Mouse (Mus musculus): ENCODE data around the gene B230104I21Rik. TPM values are rescaled to one million over a fixed set of nuclear protein-coding genes. Genes with fewer than 3 reads are reported as not detected.

The B230104I21Rik gene
- not detected in 2 replicates for polyA plus RNA-seq (2014; fragmentation: Nextera tagmentation; extraction: Ambion mirVana)

DNA sequence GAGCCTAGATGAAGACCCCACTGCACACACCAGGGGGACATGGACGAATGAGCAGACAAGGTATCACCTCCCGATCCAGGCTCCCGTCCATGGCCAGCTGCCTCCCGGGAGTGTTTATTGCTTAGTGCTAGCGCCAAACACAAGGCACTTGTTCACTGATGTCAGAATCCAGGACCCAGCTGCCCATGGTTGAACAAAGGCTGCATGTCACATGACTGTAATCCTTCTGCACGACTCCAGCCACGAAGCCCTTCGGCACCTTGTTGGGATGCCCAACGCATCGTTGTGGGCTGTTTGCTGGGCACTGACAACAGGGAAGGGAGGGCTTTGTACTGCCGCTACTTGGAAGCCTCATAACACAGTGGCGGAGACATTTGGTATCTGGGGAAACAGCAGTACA lies at the start of gene B230104I21Rik:
B230104I21Rik (plus strand) TSS at position 367 of the 400 bp plus-strand sequence.
- H3K4me3 ChIP-seq (ENCODE audit: low read depth, low read length) = no peak within 1 kb of the TSS
- no peaks in the 10 kb centered on the region for H3K27me3 ChIP-seq (replicated peaks; ENCODE audit: control insufficient read depth, insufficient read depth, low read length)
- peak within 1 kb of the TSS; percentile 13; the same call in 1 of the 2 replicates for H3K9ac ChIP-seq (ENCODE audit: low read length)
- peak within 1 kb of the TSS; percentile 6; the same call in 1 of the 2 replicates for H3K27ac ChIP-seq (ENCODE audit: low read depth, low read length)
- WGBS = 37% methylated on average over 12 of the region's 12 CpGs
- peaks cover 13% of the 10 kb centered on the region; the same call in 1 of the 2 replicates for H3K4me1 ChIP-seq (ENCODE audit: control insufficient read depth, insufficient read depth, low read length)
- ATAC-seq = peak; percentile 72
- peaks cover 23% of the 10 kb centered on the region; the same call in 1 of the 2 replicates for H3K36me3 ChIP-seq (ENCODE audit: control insufficient read depth, insufficient read depth, low read length)
- peak within 1 kb of the TSS; percentile 18; the same call in 1 of the 2 replicates for H3K4me2 ChIP-seq (ENCODE audit: low read length)
- H3K9me3 ChIP-seq (replicated peaks; ENCODE audit: control insufficient read depth, low read length) = no peaks in the 10 kb centered on the region
- peak; percentile 66 for DNase-seq (ENCODE audit: low spot score)

DNA sequence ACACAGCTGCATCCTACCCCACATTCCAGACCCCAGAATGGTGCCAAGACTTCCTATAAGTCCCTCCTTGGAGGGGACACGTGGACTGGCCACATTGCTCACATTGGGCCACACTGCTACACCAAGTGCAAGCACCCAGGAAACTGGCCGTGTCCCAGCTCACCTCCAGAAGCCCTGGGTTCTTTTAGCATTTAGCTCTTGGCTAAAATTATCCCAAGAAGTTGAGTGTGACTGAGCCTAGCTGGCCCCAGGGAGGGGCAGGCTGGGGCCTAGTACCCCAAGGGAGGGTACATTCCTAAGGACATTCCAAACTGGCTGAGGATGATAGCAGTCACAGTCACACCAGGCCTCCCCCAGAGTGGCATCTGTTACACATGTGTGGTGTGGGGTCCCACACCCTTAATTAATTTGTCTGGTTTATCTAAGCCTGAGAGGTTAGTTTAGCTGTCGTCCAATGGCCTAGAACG lies 42.2 kb upstream of the B230104I21Rik start:
- Histone ChIP-seq H3K9ac (ENCODE audit: low read length) (no peak overlapping the region), H3K27me3 (replicated peaks; ENCODE audit: control insufficient read depth, insufficient read depth, low read length) (no peaks in the 10 kb centered on the region; the same call in 1 of the 2 replicates), H3K36me3 (ENCODE audit: control insufficient read depth, insufficient read depth, low read length) (no peaks in the 10 kb centered on the region), H3K9me3 (replicated peaks; ENCODE audit: control insufficient read depth, low read length) (no peaks in the 10 kb centered on the region), H3K4me1 (ENCODE audit: control insufficient read depth, insufficient read depth, low read length) (no peaks in the 10 kb centered on the region), H3K4me3 (ENCODE audit: low read depth, low read length) (no peak overlapping the region), H3K27ac (ENCODE audit: low read depth, low read length) (no peak overlapping the region), H3K4me2 (ENCODE audit: low read length) (no peak overlapping the region)
- DNase-seq (ENCODE audit: low spot score) = no peak
- 63% methylated on average over 4 of the region's 4 CpGs for WGBS
- ATAC-seq = no peak

DNA sequence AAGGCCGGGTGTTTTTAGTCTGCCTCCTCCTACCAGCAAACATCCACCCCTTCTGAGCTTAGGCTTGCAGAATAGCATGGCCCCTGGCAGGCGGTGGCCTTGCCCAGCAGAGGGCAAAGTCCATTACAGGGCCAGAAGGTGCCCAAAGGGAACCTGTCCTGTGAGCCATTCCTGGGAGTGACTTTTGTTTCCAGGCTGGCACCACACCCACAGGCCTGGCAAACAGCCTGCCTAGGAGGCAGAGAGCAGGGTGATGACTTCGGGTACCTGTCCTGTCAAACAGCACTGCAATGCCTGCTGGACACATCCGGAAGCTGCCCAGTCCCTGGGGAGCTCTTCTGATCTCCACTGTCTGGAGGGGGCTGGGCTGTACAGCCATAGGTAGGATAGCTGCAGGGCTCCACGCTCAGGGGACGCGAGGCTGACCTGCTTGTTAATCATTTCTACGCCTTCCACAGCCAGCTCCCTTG lies 41.6 kb upstream of the B230104I21Rik start:
- Histone ChIP-seq H3K4me3 (ENCODE audit: low read depth, low read length) (no peak overlapping the region), H3K9ac (ENCODE audit: low read length) (no peak overlapping the region), H3K27ac (ENCODE audit: low read depth, low read length) (no peak overlapping the region), H3K4me2 (ENCODE audit: low read length) (no peak overlapping the region), H3K9me3 (replicated peaks; ENCODE audit: control insufficient read depth, low read length) (no peaks in the 10 kb centered on the region), H3K27me3 (replicated peaks; ENCODE audit: control insufficient read depth, insufficient read depth, low read length) (peaks cover 5% of the 10 kb centered on the region), H3K4me1 (ENCODE audit: control insufficient read depth, insufficient read depth, low read length) (no peaks in the 10 kb centered on the region), H3K36me3 (ENCODE audit: control insufficient read depth, insufficient read depth, low read length) (no peaks in the 10 kb centered on the region)
- DNase-seq (ENCODE audit: low spot score) = no peak
- no peak for ATAC-seq
- whole genome bisulfite sequencing = 67% methylated on average over 8 of the region's 8 CpGs

DNA sequence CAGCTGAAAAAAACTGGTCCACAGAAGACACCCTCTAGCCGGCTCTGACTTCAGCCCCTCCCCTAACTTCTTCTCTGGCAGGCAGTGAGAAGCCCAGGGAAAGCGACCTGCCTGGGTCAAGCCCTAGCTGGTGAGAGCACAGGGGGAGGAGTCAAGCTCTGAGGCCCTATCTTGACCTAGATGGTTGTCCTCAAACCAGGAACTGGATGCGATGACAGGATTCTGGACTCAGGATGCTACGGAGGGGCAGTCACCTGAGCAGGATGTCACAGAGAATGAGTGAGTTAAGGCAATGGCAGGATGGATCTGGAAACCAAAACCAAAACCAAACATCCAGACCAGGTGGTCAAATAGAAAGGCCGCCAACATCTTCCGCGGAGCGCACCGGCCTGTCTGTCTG lies 38.2 kb upstream of the B230104I21Rik start:
- no peak overlapping the region for H3K27ac ChIP-seq (ENCODE audit: low read depth, low read length)
- no peak overlapping the region for H3K4me2 ChIP-seq (ENCODE audit: low read length)
- ATAC-seq (no peak), DNase-seq (ENCODE audit: low spot score) (no peak)
- no peak overlapping the region for H3K4me3 ChIP-seq (ENCODE audit: low read depth, low read length)
- no peaks in the 10 kb centered on the region for H3K4me1 ChIP-seq (ENCODE audit: control insufficient read depth, insufficient read depth, low read length)
- WGBS = 40% methylated on average over 9 of the region's 9 CpGs
- H3K9me3 ChIP-seq (replicated peaks; ENCODE audit: control insufficient read depth, low read length) = no peaks in the 10 kb centered on the region
- H3K36me3 ChIP-seq (ENCODE audit: control insufficient read depth, insufficient read depth, low read length) = no peaks in the 10 kb centered on the region
- no peak overlapping the region for H3K9ac ChIP-seq (ENCODE audit: low read length)
- peaks cover 28% of the 10 kb centered on the region for H3K27me3 ChIP-seq (replicated peaks; ENCODE audit: control insufficient read depth, insufficient read depth, low read length)

DNA sequence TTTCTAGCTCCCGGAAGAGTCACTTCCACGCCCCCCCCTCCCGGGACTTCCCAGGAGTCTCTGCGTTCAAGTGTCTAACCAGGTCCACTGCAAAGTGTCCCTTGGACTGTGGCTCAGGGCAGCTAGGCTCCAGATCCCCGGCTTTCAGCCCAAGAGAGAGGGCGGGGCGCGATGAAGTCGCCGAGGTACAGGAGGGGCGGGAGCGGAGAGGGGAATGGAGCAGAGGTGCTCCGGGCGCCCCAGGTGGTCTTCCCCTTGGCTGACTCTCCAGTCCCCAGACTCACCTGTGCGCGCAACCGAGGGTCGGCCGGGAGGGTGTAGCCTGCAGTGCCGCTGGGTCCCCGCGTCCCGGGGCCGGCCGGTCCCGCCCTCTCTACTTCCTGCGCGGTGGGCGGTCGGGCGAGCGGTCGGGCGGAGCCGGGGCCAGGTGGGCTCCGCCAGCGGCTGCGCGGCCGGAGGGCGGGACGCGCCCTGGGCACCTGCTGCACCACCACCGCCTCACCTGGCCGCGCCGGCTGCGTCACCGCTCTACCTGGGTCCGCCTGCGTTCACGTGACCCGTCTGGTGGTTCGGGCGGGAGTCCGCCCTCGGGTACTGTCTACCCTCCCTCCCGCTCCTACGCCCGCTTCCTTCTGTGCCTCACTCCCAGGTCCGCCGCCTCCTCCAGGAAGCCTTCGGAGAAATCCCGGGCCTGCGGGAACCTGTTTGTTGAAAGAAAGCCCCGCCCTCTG lies 36.2 kb upstream of the B230104I21Rik start:
- ATAC-seq (0 out of 2 replicates have a peak, but pooled peaks have one; percentile 34), DNase-seq (ENCODE audit: low spot score) (no peak)
- H3K9ac ChIP-seq (ENCODE audit: low read length) = peak overlapping the region; percentile 46
- WGBS = 2% methylated on average over 55 of the region's 66 CpGs
- no peaks in the 10 kb centered on the region for H3K36me3 ChIP-seq (ENCODE audit: control insufficient read depth, insufficient read depth, low read length)
- H3K4me2 ChIP-seq (ENCODE audit: low read length) = peak overlapping the region; percentile 71
- H3K9me3 ChIP-seq (replicated peaks; ENCODE audit: control insufficient read depth, low read length) = no peaks in the 10 kb centered on the region
- no peak overlapping the region for H3K27ac ChIP-seq (ENCODE audit: low read depth, low read length)
- peak overlapping the region; percentile 42 for H3K4me3 ChIP-seq (ENCODE audit: low read depth, low read length)
- no peaks in the 10 kb centered on the region for H3K4me1 ChIP-seq (ENCODE audit: control insufficient read depth, insufficient read depth, low read length)
- peaks cover 28% of the 10 kb centered on the region for H3K27me3 ChIP-seq (replicated peaks; ENCODE audit: control insufficient read depth, insufficient read depth, low read length)

DNA sequence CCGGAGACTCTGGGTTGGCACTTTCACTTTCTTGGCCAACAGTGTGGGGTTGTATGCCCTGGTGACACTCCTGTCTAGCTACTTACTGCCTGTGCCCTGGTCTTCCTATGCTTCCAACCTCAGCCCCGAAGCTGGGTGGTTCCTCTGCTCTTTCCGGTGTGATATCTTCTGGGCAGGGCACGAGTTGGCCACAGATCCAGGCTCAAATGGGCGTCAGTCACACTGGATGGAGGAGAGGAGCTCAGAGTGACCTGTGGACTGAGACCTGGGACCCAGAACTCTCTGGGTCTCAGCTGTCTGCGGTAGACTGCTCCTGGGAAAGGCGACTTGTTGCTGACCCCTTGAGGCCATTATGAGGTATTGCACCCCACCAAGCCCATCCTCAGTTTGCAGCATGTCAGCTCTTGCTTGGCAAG lies 34.5 kb upstream of the B230104I21Rik start, which contains the start of gene Arhgef16:
Arhgef16 (minus strand) TSS at position 211 of the 416 bp plus-strand sequence.
- WGBS = 20% methylated on average over 7 of the region's 7 CpGs
- Histone ChIP-seq H3K27ac (ENCODE audit: low read depth, low read length) (no peak within 1 kb of the TSS), H3K27me3 (replicated peaks; ENCODE audit: control insufficient read depth, insufficient read depth, low read length) (peaks cover 28% of the 10 kb centered on the region), H3K4me1 (ENCODE audit: control insufficient read depth, insufficient read depth, low read length) (no peaks in the 10 kb centered on the region), H3K4me3 (ENCODE audit: low read depth, low read length) (no peak within 1 kb of the TSS), H3K4me2 (ENCODE audit: low read length) (no peak within 1 kb of the TSS), H3K36me3 (ENCODE audit: control insufficient read depth, insufficient read depth, low read length) (no peaks in the 10 kb centered on the region), H3K9ac (ENCODE audit: low read length) (no peak within 1 kb of the TSS), H3K9me3 (replicated peaks; ENCODE audit: control insufficient read depth, low read length) (no peaks in the 10 kb centered on the region)
- peak; percentile 74 for DNase-seq (ENCODE audit: low spot score)
- ATAC-seq = 0 out of 2 replicates have a peak, but pooled peaks have one; percentile 26

DNA sequence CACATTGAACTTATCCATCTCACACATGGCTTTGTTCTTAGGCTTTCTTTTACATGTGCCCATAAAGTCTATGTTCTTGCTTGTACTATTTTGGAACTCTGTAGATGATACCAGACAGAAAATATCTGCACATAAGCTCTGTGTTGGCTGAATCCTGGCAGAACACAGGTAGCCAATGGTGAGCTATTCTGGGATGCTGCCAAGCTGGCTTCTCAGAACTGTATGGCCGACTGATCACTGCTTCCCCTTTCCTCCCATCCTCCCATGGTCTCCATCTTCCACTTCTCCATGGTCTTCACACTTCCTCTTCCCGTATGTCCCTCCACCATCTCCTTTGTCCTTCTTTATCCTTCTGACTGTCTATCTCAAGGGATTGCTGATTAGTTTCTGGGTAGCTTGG lies 26.8 kb upstream of the B230104I21Rik start:
- H3K9ac ChIP-seq (ENCODE audit: low read length) = no peak overlapping the region
- H3K27ac ChIP-seq (ENCODE audit: low read depth, low read length) = no peak overlapping the region
- H3K27me3 ChIP-seq (replicated peaks; ENCODE audit: control insufficient read depth, insufficient read depth, low read length) = no peaks in the 10 kb centered on the region
- H3K4me1 ChIP-seq (ENCODE audit: control insufficient read depth, insufficient read depth, low read length) = no peaks in the 10 kb centered on the region; the same call in 1 of the 2 replicates
- DNase-seq (ENCODE audit: low spot score) (no peak), ATAC-seq (no peak)
- H3K9me3 ChIP-seq (replicated peaks; ENCODE audit: control insufficient read depth, low read length) = no peaks in the 10 kb centered on the region
- H3K36me3 ChIP-seq (ENCODE audit: control insufficient read depth, insufficient read depth, low read length) = no peaks in the 10 kb centered on the region
- 86% methylated on average over 2 of the region's 2 CpGs for WGBS
- no peak overlapping the region for H3K4me2 ChIP-seq (ENCODE audit: low read length)
- no peak overlapping the region for H3K4me3 ChIP-seq (ENCODE audit: low read depth, low read length)

DNA sequence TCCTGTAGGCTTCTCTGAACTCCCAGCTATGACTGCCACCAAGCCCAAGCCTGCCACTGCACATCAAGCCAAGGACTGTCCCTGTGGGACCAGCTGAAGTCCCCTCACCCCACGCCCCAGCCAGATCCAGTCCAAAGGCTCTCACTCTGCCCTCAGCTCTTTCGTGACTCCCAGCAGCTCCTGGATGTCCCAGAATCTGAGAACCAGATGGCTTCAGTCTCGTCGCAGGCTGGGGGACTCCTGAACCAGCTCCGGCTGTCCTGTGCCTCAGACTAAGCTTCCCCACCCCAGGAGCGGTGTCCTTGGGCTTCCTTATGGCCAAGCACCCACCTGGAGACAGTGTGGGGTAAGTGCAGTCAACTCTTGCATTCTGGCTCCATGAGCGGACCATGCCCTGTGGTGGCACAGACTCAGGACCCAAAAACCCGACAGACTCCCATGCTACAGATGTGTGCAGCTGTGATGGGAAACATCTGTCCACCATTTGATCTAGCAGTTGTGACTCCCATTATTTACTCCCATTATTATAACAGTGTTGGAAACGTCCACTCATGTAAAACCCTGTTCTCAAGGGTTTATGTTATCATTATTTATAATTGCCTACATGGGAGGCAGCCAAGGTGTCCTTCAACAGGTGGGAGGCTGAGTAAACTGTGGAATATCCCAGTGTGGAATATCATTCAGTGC lies 25.2 kb upstream of the B230104I21Rik start:
- H3K9me3 ChIP-seq (replicated peaks; ENCODE audit: control insufficient read depth, low read length) = no peaks in the 10 kb centered on the region
- H3K36me3 ChIP-seq (ENCODE audit: control insufficient read depth, insufficient read depth, low read length) = no peaks in the 10 kb centered on the region
- 85% methylated on average over 9 of the region's 9 CpGs for WGBS
- no peaks in the 10 kb centered on the region; the same call in 1 of the 2 replicates for H3K4me1 ChIP-seq (ENCODE audit: control insufficient read depth, insufficient read depth, low read length)
- no peak for ATAC-seq
- DNase-seq (ENCODE audit: low spot score) = no peak
- H3K27me3 ChIP-seq (replicated peaks; ENCODE audit: control insufficient read depth, insufficient read depth, low read length) = no peaks in the 10 kb centered on the region
- H3K4me2 ChIP-seq (ENCODE audit: low read length) = no peak overlapping the region
- H3K9ac ChIP-seq (ENCODE audit: low read length) = no peak overlapping the region
- no peak overlapping the region for H3K4me3 ChIP-seq (ENCODE audit: low read depth, low read length)
- no peak overlapping the region for H3K27ac ChIP-seq (ENCODE audit: low read depth, low read length)
